Mouse (Mus musculus): ENCODE data around the gene Ppp2ca.
"Not testable (repeated sequence)": the region's sequence is repeated elsewhere in the genome, so short reads cannot be mapped to it uniquely, and the experiment has no call there.

Gene Ppp2ca

GRCm38 (mm10) chr11:52094568-52094967, 3.9 kb upstream of the Ppp2ca start:
- no peak for DNase-seq (ENCODE audit: extremely low spot score, low spot score)

DNA sequence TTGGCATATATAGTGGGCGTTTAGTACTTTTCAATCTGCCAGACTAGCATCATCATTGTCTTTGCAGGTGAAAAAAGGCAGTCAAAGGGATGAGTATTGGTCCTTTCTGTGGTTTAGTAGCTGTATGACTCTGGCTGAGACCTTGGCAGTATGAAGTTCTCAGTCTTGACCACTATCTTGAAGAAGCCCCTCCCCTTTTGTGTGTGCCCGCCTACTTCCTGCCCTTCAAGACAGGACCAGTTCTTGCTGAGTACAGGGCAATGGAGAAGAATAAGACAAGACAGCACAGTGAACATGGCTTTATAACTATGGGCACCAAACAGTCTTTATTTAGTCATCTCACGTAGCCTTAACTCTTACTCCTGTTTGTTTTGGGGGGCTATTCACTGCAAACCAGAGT, 1.5 kb upstream of the Ppp2ca start:
- DNase-seq (ENCODE audit: extremely low spot score, low spot score): no peak

DNA sequence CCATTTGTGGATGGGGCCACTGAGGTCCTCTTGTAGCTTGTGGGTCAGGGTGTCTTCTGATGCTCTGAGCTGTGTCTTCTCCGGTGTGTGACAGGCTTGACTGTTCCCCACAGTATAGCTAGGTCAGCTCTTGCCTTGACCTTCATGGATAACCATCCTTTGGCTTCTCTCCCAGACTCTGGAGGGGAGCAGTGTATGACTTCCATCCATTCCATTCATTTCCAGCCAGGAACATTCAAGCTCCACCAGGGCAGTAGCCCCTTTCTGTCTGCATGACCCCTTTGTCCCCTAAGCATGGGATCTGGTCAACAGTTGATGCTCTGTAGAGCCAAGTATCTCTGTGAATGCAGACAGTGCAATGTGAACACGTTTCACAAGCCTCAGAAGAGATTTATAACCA, 885 bp upstream of the Ppp2ca start:
- DNase-seq (ENCODE audit: extremely low spot score, low spot score): no peak

GRCm38 (mm10) chr11:52099031-52099761, 715 bp downstream of the Ppp2ca start:
- DNase-seq (ENCODE audit: extremely low spot score, low spot score): peak; percentile 85

- DNase-seq (ENCODE audit: extremely low spot score, low spot score): no peak
These were observed 1.3 kb downstream of the Ppp2ca start for GRCm38 (mm10) chr11:52099771-52100219.

DNA sequence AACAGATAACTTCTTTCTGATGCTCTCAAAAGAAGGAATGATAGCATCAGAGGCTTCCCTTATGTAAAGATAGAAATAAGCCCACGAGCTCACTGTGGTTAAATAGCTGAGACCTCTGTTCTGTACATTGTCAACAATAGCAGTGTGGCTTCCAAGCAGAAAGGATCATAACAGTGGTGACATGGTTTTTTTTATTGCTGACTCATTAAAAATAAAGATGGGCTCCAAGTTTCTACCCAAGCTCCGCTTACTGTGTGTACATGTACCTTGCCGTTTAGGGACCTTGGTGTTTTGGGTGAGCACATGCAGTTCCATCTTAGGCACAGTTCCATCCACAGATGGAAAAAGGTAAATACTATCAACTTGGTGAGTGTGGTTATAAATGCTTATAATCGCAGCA, 4.5 kb downstream of the Ppp2ca start:
- DNase-seq (ENCODE audit: extremely low spot score, low spot score): no peak

- no peak for DNase-seq (ENCODE audit: extremely low spot score, low spot score)
These were observed 7.0 kb downstream of the Ppp2ca start for GRCm38 (mm10) chr11:52105503-52105902.

GRCm38 (mm10) chr11:52106037-52106436, 7.6 kb downstream of the Ppp2ca start:
- no peak for DNase-seq (ENCODE audit: extremely low spot score, low spot score)

- no peak for DNase-seq (ENCODE audit: extremely low spot score, low spot score)
These were observed 8.0 kb downstream of the Ppp2ca start for GRCm38 (mm10) chr11:52106438-52106837.

- DNase-seq (ENCODE audit: extremely low spot score, low spot score): no peak
These were observed 10.3 kb downstream of the Ppp2ca start for GRCm38 (mm10) chr11:52108796-52109195.

DNA sequence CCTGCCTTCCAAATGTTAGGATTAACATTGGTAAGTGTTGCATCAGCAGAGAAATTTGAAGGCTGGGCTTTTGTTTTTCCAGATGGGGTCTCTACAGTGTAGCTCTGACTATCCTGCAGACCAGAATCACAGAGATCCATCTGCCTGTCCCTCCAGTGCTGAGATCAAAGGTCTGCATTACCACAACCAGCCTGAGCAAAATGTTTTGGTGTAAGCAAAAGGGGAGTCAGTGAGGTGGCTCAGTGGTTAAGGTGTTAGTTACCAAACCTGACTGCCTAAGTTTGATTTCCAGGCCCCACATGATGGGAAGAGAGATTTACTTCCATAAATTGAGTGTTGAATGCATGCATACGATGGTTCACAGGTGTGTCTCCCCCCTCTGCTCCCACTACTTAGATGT, 10.9 kb downstream of the Ppp2ca start:
- DNase-seq (ENCODE audit: extremely low spot score, low spot score): no peak

DNA sequence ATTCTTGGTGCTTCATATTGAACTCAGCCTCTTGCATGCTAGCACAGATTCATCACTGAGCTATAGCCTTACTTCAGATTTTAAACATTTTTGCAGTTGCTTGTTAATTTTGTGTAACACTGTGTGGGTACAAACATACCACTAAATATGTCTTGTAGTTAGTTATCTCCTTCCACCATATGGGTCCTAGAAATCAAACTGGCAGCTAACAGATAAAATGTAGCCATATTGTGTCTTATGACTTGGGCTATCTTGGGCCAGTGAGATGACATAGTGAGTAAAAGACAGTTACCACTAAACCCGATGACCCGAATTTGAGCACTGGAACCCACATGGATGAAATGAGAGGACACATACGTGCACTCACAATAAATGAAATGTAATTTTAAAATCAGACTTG, 17.0 kb downstream of the Ppp2ca start:
- no peak for DNase-seq (ENCODE audit: extremely low spot score, low spot score)

DNA sequence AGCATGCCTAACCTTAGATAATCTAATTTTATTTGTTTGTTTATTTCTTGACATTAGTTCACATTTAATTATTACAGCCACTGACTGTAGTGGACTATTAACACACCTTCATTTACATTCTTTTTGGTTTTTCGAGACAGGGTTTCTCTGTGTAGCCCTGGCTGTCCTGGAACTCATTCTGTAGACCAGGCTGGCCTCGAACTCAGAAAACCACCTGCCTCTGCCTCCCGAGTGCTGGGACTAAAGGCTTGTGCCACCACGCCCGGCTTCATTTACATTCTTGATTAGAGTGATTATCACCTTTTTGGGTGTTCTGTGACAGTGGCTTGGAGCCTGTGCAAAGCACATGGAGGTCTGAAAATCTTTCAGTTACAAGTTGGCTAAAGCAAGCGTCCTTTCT, 17.6 kb downstream of the Ppp2ca start:
- DNase-seq (ENCODE audit: extremely low spot score, low spot score): not testable (repeated sequence)

GRCm38 (mm10) chr11:52117156-52117555, 18.7 kb downstream of the Ppp2ca start:
- no peak for DNase-seq (ENCODE audit: extremely low spot score, low spot score)

- not testable (repeated sequence) for DNase-seq (ENCODE audit: extremely low spot score, low spot score)
These were observed 21.9 kb downstream of the Ppp2ca start for GRCm38 (mm10) chr11:52120415-52120814.

- no peak for DNase-seq (ENCODE audit: extremely low spot score, low spot score)
These were observed 23.6 kb downstream of the Ppp2ca start for GRCm38 (mm10) chr11:52122045-52122444.

DNA sequence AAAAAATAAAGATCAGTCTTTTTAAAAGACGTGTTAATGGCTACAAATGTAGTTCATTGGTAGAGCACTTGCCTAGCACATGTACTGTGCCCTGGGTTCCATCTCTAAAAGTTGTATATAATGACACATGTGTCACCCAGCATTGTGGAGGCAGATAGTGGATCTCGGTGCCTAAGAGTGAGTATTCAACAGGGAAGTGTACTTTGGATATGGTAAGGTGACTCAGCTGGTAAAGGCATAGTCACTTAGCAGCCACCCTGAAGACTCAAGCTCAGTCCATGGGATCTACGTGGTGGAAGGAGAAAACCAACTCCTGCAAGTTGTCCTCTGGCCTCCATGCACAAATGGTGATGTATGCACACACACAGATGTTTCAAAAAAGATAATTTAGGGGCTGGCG, 26.0 kb downstream of the Ppp2ca start:
- no peak for DNase-seq (ENCODE audit: extremely low spot score, low spot score)

GRCm38 (mm10) chr11:52127169-52127568, 28.7 kb downstream of the Ppp2ca start:
- DNase-seq (ENCODE audit: extremely low spot score, low spot score): no peak

DNA sequence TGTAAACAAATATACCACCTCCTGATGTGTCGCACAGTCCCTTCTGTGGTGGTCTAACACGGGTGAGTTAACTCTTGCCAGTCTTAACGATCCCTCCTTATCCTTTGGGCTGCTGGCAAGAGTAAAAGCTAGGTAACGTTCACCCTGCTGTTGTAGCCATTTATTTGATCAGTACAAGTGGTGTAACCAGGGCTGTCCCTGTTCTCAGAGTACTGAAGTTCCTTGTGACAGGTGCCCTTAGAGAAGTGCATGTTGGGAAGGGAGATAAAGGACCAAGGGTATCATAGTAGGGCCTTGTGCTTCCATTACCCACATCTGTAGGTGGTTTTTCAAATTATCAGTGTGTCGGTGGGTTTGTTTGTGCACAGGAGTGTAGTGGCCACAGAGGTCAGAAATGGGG, 29.3 kb downstream of the Ppp2ca start:
- DNase-seq (ENCODE audit: extremely low spot score, low spot score): no peak

- DNase-seq (ENCODE audit: extremely low spot score, low spot score): no peak
These were observed 30.0 kb downstream of the Ppp2ca start for GRCm38 (mm10) chr11:52128316-52129061.

DNA sequence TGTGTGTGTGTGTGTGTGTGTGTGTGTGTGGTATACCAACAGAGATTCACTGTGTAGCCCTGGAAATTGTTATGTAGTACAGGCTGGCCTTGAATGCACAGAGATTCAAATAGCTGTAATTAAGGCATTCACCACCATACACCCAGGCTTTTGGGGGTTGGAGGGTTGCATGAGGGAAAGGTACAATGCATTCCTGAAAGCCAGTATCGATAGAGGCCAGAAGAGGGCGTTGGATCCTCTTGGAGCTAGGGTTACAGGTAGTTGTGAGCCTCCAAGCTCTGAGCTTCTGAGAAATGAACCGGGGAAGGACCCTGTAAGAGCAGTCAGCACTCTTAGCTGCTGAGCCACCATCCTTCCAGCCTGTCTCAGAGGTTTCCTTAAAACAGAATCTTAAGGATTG, 30.7 kb downstream of the Ppp2ca start:
- no peak for DNase-seq (ENCODE audit: extremely low spot score, low spot score)

- DNase-seq (ENCODE audit: extremely low spot score, low spot score): no peak
These were observed 31.4 kb downstream of the Ppp2ca start for GRCm38 (mm10) chr11:52129621-52130450.

Measured in neural tube, embryonic 10.5 days (tissue).